Mouse (Mus musculus) forebrain, embryonic 16.5 days (tissue): ENCODE measurements around the gene P2rx3. TPM values are rescaled to one million over a fixed set of nuclear protein-coding genes. Genes with fewer than 3 reads are reported as not detected.

Experiments
- ATAC-seq: fragments of 200-750 bp; cut with Nextera tagmentation; 2 replicates; pipeline ENCODE4 v1.8.0; 2017; ENCODE audit warnings: mild to moderate bottlenecking, moderate library complexity
- H3K27ac ChIP-seq: fragments of 300-500 bp; sonication (generic); 2 replicates; pipeline ENCODE4 v1.5.1; 2014; ENCODE audit warnings: low read length, control low read depth
- H3K27me3 ChIP-seq: fragments of 300-500 bp; sonication (generic); replicated peaks from 2 replicates; pipeline ENCODE4 v1.6.1; 2014; ENCODE audit warnings: low read length; ENCODE audit not compliant: control insufficient read depth, insufficient read depth
- H3K36me3 ChIP-seq: fragments of 300-500 bp; sonication (generic); 2 replicates; pipeline ENCODE4 v1.6.1; 2014; ENCODE audit not compliant: control insufficient read depth, insufficient read depth
- H3K4me1 ChIP-seq: fragments of 300-500 bp; sonication (generic); replicated peaks from 2 replicates; pipeline ENCODE4 v1.6.1; 2014; ENCODE audit warnings: low read length; ENCODE audit not compliant: control insufficient read depth, insufficient read depth
- H3K4me2 ChIP-seq: fragments of 300-500 bp; sonication (generic); 2 replicates; pipeline ENCODE4 v1.6.1; 2014; ENCODE audit warnings: mild to moderate bottlenecking, low read length, control low read depth
- H3K4me3 ChIP-seq: fragments of 300-500 bp; sonication (generic); replicated peaks from 2 replicates; pipeline ENCODE4 v1.5.1; 2014; ENCODE audit warnings: mild to moderate bottlenecking, low read length, control low read depth
- H3K9ac ChIP-seq: fragments of 300-500 bp; sonication (generic); replicated peaks from 2 replicates; pipeline ENCODE4 v1.6.1; 2014; ENCODE audit warnings: low read depth, low read length, control low read depth
- H3K9me3 ChIP-seq: fragments of 300-500 bp; sonication (generic); 2 replicates; pipeline ENCODE4 v1.6.1; 2016; ENCODE audit warnings: low read length; ENCODE audit not compliant: control insufficient read depth
- WGBS: fragments of 180-500 bp; shearing (Covaris S2); extraction: QIAGEN DNeasy Blood & Tissue Kit; methylation state at CpG from one replicate; pipeline ENCODE4 v1.1.7; 2014; 5-methylcytosine and 5-hydroxymethylcytosine counted together
- polyA plus RNA-seq: library from polyadenylated mRNA; unstranded; fragments of >200 nt; fragmentation: Nextera tagmentation; extraction: Ambion mirVana; gene quantifications from 2 replicates; pipeline ENCODE4 v1.2.1, GENCODE M21; 2015

Gene P2rx3
- polyA plus RNA-seq, 1 experiment from 2014 or later, result 1.1 TPM

DNA sequence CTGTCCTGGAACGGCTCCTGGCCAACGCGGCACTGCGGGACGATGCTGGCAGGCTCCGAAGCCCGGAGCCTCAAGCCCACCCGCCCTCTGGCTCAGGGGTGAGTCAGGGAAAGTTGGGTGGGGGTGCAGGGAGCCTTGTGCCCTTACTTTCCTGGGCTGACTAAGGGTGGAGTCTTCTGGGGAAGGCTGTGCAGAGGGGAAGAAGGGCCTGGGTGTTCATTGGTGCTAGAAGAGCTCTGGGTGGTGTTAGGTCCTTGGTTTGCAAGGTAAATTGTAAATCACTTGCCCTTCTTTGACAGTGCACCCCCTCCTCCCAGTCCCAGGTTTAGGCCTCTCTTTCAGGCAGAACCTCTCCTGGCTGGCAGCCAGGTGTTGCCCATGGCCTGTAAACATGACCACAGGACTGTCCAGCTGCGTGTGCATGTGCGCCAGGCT lies 23.9 kb upstream of the P2rx3 start:
- 31% methylated on average over 10 of the region's 10 CpGs for WGBS
- Histone ChIP-seq H3K4me2 (no peak overlapping the region), H3K4me1 (peaks cover 7% of the 10 kb centered on the region), H3K27ac (no peak overlapping the region), H3K27me3 (no peaks in the 10 kb centered on the region), H3K9ac (no peak overlapping the region), H3K36me3 (peaks cover 24% of the 10 kb centered on the region), H3K9me3 (no peaks in the 10 kb centered on the region), H3K4me3 (no peak overlapping the region)
- ATAC-seq, result peak; percentile 39

DNA sequence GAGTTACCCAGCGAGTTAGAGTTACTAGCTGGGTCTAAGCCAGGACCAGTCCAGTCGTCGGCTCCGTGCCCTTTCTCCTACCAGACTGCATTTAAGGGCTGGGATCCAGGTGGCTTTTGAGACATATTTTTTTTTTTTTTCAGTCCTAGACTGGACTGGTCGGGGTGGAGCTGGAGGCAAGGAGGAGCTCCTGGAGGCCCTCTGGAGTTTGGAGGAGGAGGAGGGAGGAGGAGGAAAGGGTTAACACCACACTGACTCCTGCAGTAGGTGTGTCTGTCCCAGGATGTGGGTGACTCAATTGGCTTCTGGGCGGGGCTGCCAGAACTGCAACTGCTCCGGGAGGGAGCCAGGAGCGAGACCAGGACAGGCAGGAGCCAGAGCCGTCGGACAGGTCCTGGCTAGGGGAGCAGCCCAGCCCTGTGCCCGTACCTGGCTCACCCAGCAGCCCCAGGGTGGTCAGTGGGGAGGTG lies 23.4 kb upstream of the P2rx3 start:
- peaks cover 24% of the 10 kb centered on the region for H3K36me3 ChIP-seq
- H3K4me3 ChIP-seq, result no peak overlapping the region
- 12% methylated on average over 11 of the region's 11 CpGs for WGBS
- ATAC-seq, result peak; percentile 41; the same call in 1 of the 2 replicates
- no peak overlapping the region for H3K9ac ChIP-seq
- H3K4me1 ChIP-seq, result peaks cover 7% of the 10 kb centered on the region
- no peaks in the 10 kb centered on the region for H3K9me3 ChIP-seq
- no peaks in the 10 kb centered on the region for H3K27me3 ChIP-seq
- H3K4me2 ChIP-seq, result no peak overlapping the region
- no peak overlapping the region for H3K27ac ChIP-seq

GRCm38 (mm10) chr2:85059677-85060076 lies 22.4 kb upstream of the P2rx3 start:
- 93% methylated on average over 6 of the region's 6 CpGs for WGBS
- no peak for ATAC-seq
- peaks cover 27% of the 10 kb centered on the region for H3K36me3 ChIP-seq
- no peak overlapping the region for H3K27ac ChIP-seq
- H3K4me2 ChIP-seq, result no peak overlapping the region
- no peaks in the 10 kb centered on the region for H3K27me3 ChIP-seq
- peaks cover 7% of the 10 kb centered on the region for H3K4me1 ChIP-seq
- no peak overlapping the region for H3K4me3 ChIP-seq
- H3K9ac ChIP-seq, result no peak overlapping the region
- H3K9me3 ChIP-seq, result no peaks in the 10 kb centered on the region

DNA sequence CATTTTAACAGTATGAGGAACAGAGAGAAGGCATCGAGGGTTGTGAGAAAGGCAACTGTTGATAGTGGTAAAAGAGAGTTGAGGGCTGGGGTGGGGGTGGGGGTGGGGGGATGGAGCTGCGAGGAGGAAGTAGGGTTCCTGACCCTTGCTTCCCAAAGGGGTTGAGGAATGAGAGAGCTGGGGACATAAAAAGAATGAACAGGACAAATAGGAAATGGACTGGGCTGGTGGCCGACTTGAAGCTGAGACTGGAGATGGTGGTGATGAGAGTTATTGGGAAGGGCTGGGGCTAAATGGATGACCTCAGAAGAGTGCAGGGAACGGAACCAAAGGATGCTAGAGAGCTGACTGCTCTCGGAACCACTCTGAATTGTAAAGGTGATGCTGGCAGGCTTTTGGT lies 19.4 kb upstream of the P2rx3 start:
- Histone ChIP-seq H3K4me3 (no peak overlapping the region), H3K27me3 (no peaks in the 10 kb centered on the region), H3K4me2 (no peak overlapping the region), H3K36me3 (peaks cover 21% of the 10 kb centered on the region), H3K9ac (no peak overlapping the region), H3K9me3 (no peaks in the 10 kb centered on the region), H3K27ac (no peak overlapping the region), H3K4me1 (peaks cover 10% of the 10 kb centered on the region)
- 84% methylated on average over 5 of the region's 5 CpGs for WGBS
- ATAC-seq, result no peak

DNA sequence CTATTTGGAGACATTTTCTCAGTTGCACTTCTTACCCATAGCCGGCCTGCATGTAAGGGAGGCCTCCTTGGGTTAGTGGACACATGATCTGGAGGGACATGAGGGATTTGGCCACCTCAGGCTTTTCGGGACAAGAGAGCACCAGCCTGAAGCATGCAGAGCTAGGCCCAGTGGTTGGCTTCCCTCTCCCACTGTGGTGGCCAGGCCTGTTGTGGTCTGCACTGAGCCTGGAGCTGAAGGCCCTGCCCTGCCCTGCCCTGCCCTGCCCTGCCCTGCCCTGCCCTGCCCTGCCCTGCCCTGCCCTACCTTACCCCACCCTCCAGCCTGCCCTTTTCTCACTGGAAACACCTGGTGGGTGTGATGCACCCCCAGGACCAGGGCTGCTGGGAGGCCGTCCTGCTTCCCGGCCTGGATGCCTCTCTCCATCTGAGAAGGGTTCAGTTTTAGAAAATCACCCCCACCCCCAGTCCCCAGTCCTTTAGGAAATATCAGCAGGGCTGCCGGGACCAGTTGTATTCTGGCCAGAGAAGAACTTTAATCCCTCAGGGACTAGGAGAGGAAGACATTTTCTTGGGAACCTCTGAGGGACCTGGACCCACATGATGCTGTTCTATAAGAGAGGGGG lies 16.0 kb upstream of the P2rx3 start:
- H3K27ac ChIP-seq, result no peak overlapping the region
- H3K9me3 ChIP-seq, result no peaks in the 10 kb centered on the region
- 88% methylated on average over 5 of the region's 5 CpGs for WGBS
- H3K4me1 ChIP-seq, result peaks cover 28% of the 10 kb centered on the region
- H3K9ac ChIP-seq, result no peak overlapping the region
- no peak overlapping the region for H3K4me2 ChIP-seq
- no peak overlapping the region for H3K4me3 ChIP-seq
- H3K27me3 ChIP-seq, result no peaks in the 10 kb centered on the region
- ATAC-seq, result no peak
- H3K36me3 ChIP-seq, result peaks cover 9% of the 10 kb centered on the region

DNA sequence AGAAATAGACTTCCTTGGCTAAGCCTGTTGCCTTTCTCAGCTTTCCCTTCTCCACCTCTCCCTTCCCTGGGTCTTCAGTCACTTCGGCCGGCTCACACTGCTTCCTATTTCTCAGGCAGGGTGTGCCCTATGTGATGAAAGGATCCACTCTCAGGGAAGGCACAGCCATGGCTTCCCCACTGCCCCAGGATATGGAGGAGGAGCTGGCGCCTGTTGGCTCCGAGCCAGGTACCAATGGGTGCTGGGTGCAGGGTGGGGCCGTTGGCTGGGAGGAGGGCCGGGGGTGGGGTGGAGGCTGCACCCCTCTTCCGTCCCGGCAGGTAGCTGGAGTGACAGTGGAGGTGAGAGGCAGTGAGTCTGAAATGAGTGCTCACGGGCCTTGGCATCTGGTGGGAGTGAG lies 13.5 kb upstream of the P2rx3 start:
- Histone ChIP-seq H3K27ac (peak overlapping the region; percentile 37; the same call in 1 of the 2 replicates), H3K9me3 (no peaks in the 10 kb centered on the region), H3K27me3 (no peaks in the 10 kb centered on the region), H3K4me3 (peak overlapping the region; percentile 25), H3K4me1 (peaks cover 36% of the 10 kb centered on the region), H3K4me2 (peak overlapping the region; percentile 45), H3K36me3 (peaks cover 21% of the 10 kb centered on the region), H3K9ac (peak overlapping the region; percentile 37)
- ATAC-seq, result no peak
- WGBS, result 48% methylated on average over 9 of the region's 9 CpGs

- 0 out of 2 replicates have a peak, but pooled peaks have one; percentile 11 for ATAC-seq
These were observed 12.9 kb upstream of the P2rx3 start for GRCm38 (mm10) chr2:85050001-85050634.

GRCm38 (mm10) chr2:85049277-85049676 lies 12.0 kb upstream of the P2rx3 start:
- 63% methylated on average over 4 of the region's 4 CpGs for WGBS
- Histone ChIP-seq H3K9me3 (no peaks in the 10 kb centered on the region), H3K27ac (no peak overlapping the region), H3K27me3 (no peaks in the 10 kb centered on the region), H3K9ac (no peak overlapping the region), H3K4me3 (no peak overlapping the region), H3K36me3 (peaks cover 26% of the 10 kb centered on the region), H3K4me1 (peaks cover 36% of the 10 kb centered on the region), H3K4me2 (peak overlapping the region; percentile 23)
- no peak for ATAC-seq

More at GRCm38 (mm10) chr2:85050001-85050634, 12.9 kb upstream of the P2rx3 start:
- peak overlapping the region; percentile 45 for H3K4me2 ChIP-seq
- peak overlapping the region; percentile 23; the same call in 1 of the 2 replicates for H3K27ac ChIP-seq
- no peaks in the 10 kb centered on the region for H3K9me3 ChIP-seq
- peaks cover 23% of the 10 kb centered on the region for H3K36me3 ChIP-seq
- H3K4me3 ChIP-seq, result peak overlapping the region; percentile 25
- H3K9ac ChIP-seq, result peak overlapping the region; percentile 37
- WGBS, result 14% methylated on average over 10 of the region's 10 CpGs
- no peaks in the 10 kb centered on the region for H3K27me3 ChIP-seq
- peaks cover 36% of the 10 kb centered on the region for H3K4me1 ChIP-seq

- peak overlapping the region; percentile 76 for H3K4me2 ChIP-seq
- H3K9ac ChIP-seq, result peak overlapping the region; percentile 78
- peaks cover 36% of the 10 kb centered on the region for H3K4me1 ChIP-seq
- peak overlapping the region; percentile 81 for H3K4me3 ChIP-seq
- under 1% methylated on average over 32 of the region's 44 CpGs for WGBS
- H3K9me3 ChIP-seq, result no peaks in the 10 kb centered on the region
- peak overlapping the region; percentile 86 for H3K27ac ChIP-seq
- peaks cover 34% of the 10 kb centered on the region for H3K36me3 ChIP-seq
- no peaks in the 10 kb centered on the region for H3K27me3 ChIP-seq
- ATAC-seq, result peak; percentile 70
These were observed 11.0 kb upstream of the P2rx3 start for GRCm38 (mm10) chr2:85048168-85048751.
